Mouse (Mus musculus): ENCODE results near the gene Evi5. TPM values are rescaled to one million over a fixed set of nuclear protein-coding genes. Genes with fewer than 3 reads are reported as not detected.

Evi5 gene
- total RNA-seq, 2 experiments from 2014 or later = 86.1 to 87.2 TPM

DNA sequence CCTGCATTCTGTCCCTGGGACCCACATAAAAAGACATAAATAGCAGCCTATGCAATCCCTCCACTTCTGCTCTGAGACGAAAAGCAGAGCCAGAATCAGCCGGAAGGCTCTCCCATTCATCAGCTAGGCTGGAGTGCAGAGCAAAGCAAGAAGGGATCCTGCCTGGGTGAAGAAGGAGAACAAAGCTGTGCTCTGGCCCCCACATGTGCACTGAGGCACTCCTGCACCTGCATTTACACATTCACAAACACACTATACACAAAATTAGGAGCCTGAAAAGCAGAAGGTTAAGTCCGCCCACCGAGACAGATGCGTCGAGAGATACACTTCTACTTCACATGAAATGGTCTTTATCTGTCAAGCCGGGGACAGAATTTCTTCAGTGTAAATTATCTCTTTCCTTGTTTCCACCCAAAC lies 1.0 kb downstream of the Evi5 start:
- DNase-seq (ENCODE audit: low spot score in 2 of 2) = peak in 1 of 2 experiments; percentile 29

DNA sequence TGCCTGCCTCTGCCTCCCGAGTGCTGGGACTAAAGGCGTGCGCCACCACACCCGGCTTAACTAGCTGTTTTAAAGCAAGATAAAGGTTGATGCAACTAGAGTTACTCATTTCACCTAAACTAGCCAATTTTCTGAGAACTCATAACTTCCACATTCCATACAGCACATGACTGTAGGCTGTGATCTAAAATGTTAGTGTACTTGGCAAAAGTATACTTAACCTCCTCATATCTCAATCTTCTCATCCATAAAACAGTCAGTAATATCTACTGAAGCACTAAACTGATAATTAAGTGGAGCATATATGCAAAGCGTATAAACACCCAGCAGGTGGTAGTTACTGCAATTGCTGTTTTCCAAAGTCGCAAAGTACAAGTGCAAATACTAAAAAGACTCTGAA lies 1.6 kb downstream of the Evi5 start:
- no peak for DNase-seq (ENCODE audit: low spot score in 2 of 2)

DNA sequence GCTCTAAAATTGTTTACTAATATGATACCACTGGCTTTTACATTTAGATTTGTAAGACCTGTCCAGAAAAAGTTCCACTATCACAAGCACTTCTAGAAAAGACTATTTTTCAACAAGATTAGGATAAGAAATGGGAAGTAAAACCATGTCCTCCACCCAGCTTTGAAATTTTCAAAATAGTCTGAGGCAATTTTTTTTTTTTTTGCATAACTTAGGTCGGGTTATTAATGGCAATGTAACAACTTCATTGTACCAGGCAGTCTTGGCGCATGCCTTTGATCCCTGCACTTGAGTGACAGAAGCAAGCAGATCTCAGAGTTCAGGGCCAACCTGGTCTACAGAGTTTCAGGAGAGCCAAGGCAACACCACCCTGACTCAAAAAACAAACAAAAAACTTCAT lies 5.2 kb downstream of the Evi5 start:
- DNase-seq (ENCODE audit: low spot score in 2 of 2) = no peak

- DNase-seq (ENCODE audit: low spot score in 2 of 2) = peak; percentile 75 to 87
Observed at GRCm38 (mm10) chr5:107868905-107869424, 5.9 kb downstream of the Evi5 start.

DNA sequence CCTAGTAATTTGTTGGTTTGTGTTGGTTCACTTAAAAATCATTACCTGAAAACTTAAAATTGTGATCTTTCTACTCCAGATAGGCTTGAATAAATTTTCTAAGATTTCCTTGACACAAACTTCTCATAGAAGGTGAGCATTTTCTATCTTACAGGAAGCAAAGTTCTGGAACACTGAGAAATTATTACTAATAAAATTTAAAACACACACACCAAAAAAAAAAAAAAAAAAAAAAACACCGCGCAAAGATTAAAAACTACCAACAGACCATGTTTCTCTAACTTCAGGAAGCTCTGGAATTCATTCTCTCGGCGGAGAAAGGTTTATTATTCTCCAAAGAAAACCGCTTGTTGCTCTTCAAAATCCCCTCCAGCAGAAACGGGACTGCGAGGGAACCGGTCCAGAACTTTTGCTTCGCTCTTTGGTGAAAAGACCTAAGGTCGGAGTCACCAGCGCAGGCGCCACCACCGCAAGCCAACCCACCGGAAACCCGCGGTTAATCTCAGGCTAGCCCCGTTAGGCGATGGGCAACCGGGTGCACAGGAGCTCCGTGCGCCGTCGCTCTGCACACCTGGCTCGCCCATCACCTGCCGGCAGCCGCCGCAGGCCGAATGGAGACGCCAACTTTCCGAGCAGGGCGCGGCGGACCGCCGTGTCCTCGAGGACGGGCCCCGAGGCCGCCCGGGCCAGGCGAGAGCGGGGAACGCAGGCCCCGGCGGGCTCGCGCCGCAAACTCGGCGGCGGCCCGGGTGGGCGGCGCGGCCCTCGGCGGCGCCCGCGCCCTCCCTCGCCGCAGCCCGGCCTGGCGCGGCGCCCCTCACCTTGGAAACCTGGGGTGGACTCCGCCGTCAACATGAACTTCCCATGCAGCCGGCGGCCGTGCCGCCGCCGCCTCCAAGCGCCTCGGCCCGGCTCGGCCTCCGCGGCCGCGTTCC lies 6.7 kb downstream of the Evi5 start:
- DNase-seq (ENCODE audit: low spot score in 2 of 2) = peak; percentile 13 to 42

DNA sequence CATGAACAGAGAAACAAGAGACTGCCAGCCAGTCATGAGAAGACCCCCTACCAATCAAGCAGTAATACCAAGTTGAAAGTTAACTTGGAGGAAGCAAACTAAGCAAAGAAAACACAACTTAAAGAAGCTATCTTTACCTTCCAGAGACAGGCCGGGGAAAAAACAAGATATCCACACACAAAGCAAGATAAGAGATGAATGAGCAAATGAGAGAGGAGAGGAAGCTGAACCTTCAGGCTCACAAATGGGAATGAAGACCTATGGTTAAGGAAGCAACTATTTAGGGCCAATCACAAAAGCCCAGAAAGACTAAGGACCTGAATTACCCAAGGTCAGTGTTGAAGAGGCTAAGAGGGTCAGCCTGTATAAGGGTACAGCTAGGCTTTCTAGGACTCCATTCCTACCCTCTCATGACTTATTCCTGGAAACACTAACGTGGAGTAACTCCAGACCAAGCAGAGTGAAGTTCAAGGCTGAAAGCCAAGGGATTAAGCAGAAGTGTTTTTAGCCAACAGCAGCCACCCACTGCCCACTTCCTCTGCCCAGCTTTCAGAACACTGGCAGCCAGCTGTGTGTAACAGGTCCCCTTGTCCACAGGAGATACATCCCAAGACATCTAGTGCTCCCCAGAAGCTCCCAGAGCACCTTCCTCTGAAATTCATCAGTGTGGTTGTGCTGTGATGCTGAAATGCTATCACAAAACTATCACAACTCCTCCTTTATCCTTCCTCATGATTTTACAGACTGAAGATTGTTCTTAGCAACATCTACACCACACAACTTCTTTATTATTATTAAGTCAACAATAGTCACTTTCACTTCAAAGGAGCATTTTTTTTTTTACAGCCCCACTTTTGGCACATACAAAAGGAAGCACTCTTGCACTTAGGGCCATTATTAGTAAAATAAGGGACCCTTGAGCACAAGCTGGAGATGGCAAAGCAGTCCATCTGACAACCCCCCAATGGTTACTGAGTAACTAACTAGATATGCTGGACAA lies 8.5 kb downstream of the Evi5 start:
- DNase-seq (ENCODE audit: low spot score in 2 of 2) = no peak

GRCm38 (mm10) chr5:107863971-107864370 lies 10.9 kb downstream of the Evi5 start:
- no peak for DNase-seq (ENCODE audit: low spot score in 2 of 2)

- DNase-seq (ENCODE audit: low spot score in 2 of 2) = no peak
Observed at GRCm38 (mm10) chr5:107858963-107859362, 15.9 kb downstream of the Evi5 start.

GRCm38 (mm10) chr5:107855546-107855945 lies 19.4 kb downstream of the Evi5 start:
- no peak for DNase-seq (ENCODE audit: low spot score in 2 of 2)

GRCm38 (mm10) chr5:107854556-107854955 lies 20.4 kb downstream of the Evi5 start:
- DNase-seq (ENCODE audit: low spot score in 2 of 2) = no peak

DNA sequence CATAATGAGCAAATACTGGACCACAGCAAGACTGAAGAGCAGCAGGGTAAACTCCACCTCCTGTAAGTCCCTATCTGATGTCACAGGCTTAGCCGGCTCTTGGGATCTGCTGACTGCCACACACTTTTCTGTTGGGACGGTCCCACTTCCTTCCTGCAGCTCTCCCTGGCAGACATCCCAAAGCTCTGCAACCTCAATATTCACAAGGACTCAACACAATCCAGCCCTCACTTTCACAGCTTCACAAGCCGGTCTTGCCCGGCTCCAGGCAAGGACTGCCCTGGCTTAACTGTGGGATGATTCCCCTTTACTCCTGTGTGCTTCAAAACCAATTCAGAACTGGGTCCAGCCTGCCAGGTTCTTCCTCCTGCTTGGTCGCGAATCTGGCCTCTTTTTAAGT lies 21.1 kb downstream of the Evi5 start:
- no peak for DNase-seq (ENCODE audit: low spot score in 2 of 2)

DNA sequence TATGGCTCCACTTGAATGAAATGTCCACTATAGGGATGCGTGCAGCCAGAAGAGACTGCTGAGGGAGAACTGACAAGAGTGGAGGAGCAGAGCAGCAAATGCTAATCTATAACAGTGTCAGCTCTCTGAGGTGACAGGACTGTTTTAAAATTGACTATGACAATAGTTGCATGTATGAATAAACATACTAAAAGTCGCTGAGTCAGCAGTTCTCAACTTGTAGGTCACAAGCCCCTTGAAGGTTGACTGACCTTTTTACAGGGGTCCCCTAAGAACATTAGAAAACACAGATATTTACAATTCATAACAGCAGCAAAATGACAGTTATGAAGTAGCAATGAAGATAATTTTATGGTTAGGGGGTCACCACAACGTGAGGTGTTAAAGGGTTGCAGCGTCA lies 25.9 kb downstream of the Evi5 start:
- no peak for DNase-seq (ENCODE audit: low spot score in 2 of 2)

- DNase-seq (ENCODE audit: low spot score in 2 of 2) = no peak
Observed at GRCm38 (mm10) chr5:107847817-107848216, 27.1 kb downstream of the Evi5 start.

- peak in 1 of 2 experiments; percentile 25 for DNase-seq (ENCODE audit: low spot score in 2 of 2)
Observed at GRCm38 (mm10) chr5:107847349-107847748, 27.6 kb downstream of the Evi5 start.

DNA sequence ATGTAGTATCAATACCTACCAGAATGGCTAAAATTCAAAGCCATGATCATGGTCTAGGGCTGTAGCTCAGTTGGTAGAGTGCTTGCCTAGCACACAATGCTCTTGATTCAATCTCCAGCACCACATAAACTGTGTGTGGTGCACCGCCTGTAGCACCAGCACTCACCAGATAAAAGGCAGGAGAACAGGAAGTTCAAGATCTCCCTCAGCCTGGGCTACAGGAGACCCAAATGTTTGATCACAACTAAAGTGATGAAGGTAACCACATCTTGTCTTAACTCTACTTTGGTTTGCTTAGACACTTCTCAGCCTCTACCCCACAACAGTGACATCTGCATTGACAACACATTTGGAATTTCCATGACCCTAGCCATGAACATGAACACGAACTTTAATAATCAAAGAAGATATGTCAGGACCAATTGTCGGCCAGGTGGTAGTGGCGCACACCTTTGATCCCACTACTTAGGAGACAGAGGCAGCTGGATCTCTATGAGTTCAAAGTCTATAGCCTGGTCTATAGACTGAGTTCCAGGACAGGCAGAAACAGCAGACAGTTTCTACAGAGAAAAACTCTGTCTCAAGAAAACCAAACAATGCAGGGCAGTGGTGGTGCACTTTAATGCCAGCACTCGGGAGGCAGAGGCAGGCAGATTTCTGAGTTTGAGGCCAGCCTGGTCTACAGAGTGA lies 34.2 kb downstream of the Evi5 start:
- DNase-seq (ENCODE audit: low spot score in 2 of 2) = no peak

DNA sequence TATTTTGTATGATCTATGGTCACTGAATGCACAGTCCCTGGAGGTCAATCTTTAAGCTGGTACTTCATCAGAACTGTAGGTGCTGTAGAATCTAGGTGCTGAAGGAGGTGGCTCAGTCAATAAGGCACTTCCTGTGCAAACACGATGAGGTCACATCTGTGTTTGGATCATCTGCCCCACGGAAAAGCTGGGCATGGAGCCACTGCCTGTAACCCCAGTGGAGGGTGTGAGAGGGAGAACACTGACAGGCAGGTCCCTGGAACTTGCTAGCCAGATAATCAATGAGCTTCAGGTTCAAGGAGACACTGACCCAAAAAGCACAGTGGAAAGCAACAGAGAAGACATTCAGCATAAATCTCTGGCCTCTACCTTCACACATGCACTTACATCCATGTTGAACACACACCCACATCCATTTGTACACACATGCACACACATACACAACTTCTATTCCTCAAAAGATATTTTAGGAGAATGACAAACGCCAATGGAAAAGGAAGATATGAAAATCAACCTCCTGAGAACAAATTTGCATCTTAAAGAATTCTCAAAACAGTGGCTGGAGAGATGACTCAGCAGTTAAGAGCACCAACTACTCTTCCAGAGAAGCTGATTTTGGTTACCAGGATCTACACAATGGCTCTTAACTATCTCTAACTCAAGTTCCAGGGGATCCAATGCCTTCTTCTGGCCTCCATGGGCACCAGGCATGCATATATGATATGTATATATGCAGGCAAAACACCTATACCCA lies 35.8 kb downstream of the Evi5 start:
- DNase-seq (ENCODE audit: low spot score in 2 of 2) = no peak

- no peak for DNase-seq (ENCODE audit: low spot score in 2 of 2)
Observed at GRCm38 (mm10) chr5:107834287-107834686, 40.6 kb downstream of the Evi5 start.

DNA sequence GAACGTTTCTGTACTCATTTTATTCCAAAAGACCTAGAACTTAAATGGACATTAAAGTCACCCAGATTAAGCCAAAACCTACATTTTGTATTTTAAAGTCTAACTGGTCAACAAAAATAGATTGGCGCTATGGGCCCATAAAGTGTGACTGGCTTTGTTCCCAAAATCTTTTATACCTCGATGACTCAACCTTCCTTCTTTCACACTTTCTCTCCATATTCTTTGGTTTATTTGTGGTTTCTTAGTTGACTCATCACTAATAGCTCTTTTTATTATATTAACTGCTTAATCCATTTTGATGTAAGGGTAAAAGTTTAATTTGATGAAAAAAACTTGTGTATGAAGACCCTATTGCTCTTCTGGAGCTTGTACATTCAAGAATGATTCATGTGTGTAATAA lies 43.6 kb downstream of the Evi5 start:
- DNase-seq (ENCODE audit: low spot score in 2 of 2) = no peak

GRCm38 (mm10) chr5:107829998-107830560 lies 44.8 kb downstream of the Evi5 start, which contains the start of gene Ube2d2b:
Ube2d2b (plus strand) TSS chr5:107830099.
- no peak for DNase-seq (ENCODE audit: low spot score in 2 of 2)

DNA sequence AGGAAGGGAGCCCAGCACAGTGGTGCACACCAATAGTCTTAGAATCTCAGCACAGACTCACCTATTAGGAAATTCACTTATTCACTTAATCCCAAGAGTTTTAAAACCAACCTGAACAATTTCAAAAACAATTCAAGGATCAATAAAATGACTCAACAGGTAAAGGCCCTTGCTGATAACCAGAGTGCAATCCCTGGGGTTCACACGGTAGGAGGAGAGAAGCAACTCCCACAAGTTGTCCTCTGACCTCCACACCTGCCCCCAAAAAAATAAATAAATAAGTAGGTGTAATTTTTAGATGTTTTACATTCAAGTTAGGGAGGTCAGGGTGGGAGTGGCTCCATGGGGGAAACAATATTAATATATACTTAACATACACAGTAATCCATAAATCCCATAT lies 52.4 kb downstream of the Evi5 start:
- no peak for DNase-seq (ENCODE audit: low spot score in 2 of 2)

Data from left cerebral cortex, adult 18-20 months (tissue).